Mouse (Mus musculus): ENCODE data around the gene Cd8b1. TPM values are rescaled to one million over a fixed set of nuclear protein-coding genes. Genes with fewer than 3 reads are reported as not detected.

The Cd8b1 gene
- polyA plus RNA-seq, 1 experiment = not detected

DNA sequence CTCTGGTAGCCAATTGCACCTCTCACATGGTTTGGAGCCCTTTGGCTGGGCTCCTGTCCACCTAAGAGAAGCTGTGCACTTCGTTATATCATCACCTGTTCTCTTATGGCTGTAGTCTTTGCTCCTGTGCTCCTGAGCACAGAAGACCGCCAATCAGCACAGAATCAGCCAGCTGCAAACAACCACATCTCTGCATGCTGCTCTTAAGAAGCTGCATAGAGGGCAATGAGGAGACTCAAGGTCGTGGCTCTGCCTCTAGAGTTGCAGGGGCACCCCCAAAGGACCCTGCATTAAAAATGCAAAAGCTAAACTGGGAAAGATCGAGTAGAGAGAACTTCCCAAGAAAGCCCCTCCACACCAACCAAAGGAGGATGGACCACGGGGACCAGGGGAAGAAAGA lies 38.2 kb downstream of the Cd8b1 start:
- TF ChIP-seq TAL1 (IDR thresholded peaks at IDR 0.05; ENCODE audit: low read length) = no peak
- Histone ChIP-seq H3K4me1 (ENCODE audit: control insufficient read depth) (no peaks in the 10 kb centered on the region), H3K36me3 (ENCODE audit: control insufficient read depth) (no peaks in the 10 kb centered on the region), H3K9me3 (ENCODE audit: control insufficient read depth, low read length) (no peaks in the 10 kb centered on the region), H3K27me3 (ENCODE audit: control insufficient read depth) (no peaks in the 10 kb centered on the region), H3K4me3 (replicated peaks) (no peak overlapping the region)

DNA sequence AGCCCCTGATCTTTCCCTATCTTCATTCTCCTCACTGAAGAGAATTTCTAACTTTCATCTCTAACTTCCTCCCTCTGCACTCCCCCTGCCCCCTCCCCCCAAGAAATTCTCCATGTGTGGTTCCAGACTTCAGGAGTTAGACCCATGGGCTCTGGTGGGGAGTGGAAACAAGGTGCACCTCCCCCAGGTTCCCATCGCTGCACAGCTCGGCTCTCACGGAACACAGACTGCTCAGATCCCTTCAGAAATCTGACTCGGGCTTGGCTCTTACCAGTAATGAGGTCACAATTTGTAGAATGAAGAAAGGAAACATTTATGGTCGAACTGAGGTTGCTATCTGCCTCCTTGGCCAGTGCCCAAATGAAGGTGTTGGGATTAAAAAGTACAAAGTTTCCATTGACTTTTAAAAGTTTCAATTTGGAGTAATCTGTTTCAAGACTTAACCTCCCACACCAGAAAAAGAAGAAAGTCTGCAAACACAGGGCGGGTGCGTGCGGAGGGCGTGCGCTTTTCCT lies 38.6 kb downstream of the Cd8b1 start:
- Histone ChIP-seq H3K9me3 (ENCODE audit: control insufficient read depth, low read length) (no peaks in the 10 kb centered on the region), H3K4me3 (replicated peaks) (no peak overlapping the region), H3K4me1 (ENCODE audit: control insufficient read depth) (no peaks in the 10 kb centered on the region), H3K36me3 (ENCODE audit: control insufficient read depth) (no peaks in the 10 kb centered on the region), H3K27me3 (ENCODE audit: control insufficient read depth) (no peaks in the 10 kb centered on the region)
- no peak for TF ChIP-seq TAL1 (IDR thresholded peaks at IDR 0.05; ENCODE audit: low read length)
- no peak for TF ChIP-seq GATA1 (IDR thresholded peaks at IDR 0.05; ENCODE audit: low read length)

DNA sequence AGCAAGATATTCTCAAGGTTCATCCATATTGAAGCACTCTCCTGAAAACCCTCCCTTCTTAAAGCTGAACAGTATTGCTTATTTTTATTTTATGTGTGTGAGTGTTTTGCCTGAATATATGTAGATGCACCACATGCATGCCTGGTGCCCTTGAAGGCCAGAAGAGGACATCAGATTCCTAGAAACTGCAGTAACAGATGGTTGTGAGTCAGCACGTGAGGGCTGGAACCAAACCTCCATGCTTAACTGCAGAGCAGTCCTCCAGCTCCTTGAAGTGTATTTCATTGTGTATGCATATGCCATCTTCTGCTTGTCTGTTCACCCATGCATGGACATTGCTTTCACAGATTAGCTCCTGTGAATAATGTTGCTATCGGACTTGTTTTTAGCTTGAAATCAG lies 41.4 kb downstream of the Cd8b1 start:
- H3K27me3 ChIP-seq (ENCODE audit: control insufficient read depth) = no peaks in the 10 kb centered on the region
- TF ChIP-seq TAL1 (IDR thresholded peaks at IDR 0.05; ENCODE audit: low read length) (no peak), GATA1 (IDR thresholded peaks at IDR 0.05; ENCODE audit: low read length) (no peak)
- H3K36me3 ChIP-seq (ENCODE audit: control insufficient read depth) = no peaks in the 10 kb centered on the region
- no peaks in the 10 kb centered on the region for H3K9me3 ChIP-seq (ENCODE audit: control insufficient read depth, low read length)
- no peaks in the 10 kb centered on the region for H3K4me1 ChIP-seq (ENCODE audit: control insufficient read depth)
- no peak overlapping the region for H3K4me3 ChIP-seq (replicated peaks)

DNA sequence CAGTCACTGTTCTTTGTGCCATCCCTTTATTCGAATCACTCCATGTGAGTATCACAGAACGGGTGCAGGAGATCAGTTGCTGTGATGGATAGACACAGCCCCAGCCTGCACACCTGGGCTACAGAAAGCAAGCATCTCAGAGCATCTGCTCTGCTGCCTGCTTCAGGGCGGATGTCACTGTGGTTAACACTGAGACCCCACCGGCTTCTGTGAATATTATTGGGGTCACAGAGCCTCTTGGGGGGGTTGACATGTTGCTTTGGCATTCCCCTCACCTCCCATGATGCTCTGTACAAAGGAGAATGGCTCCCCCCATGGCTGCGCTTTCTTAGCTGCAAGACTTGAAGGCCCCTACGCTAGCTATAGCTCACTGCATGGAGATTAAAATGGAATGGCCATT lies 46.8 kb downstream of the Cd8b1 start:
- Histone ChIP-seq H3K27me3 (ENCODE audit: control insufficient read depth) (no peaks in the 10 kb centered on the region), H3K4me3 (replicated peaks) (no peak overlapping the region), H3K9me3 (ENCODE audit: control insufficient read depth, low read length) (peaks cover 3% of the 10 kb centered on the region; the same call in 1 of the 2 replicates), H3K36me3 (ENCODE audit: control insufficient read depth) (no peaks in the 10 kb centered on the region), H3K4me1 (ENCODE audit: control insufficient read depth) (no peaks in the 10 kb centered on the region)
- TF ChIP-seq TAL1 (IDR thresholded peaks at IDR 0.05; ENCODE audit: low read length) (no peak), GATA1 (IDR thresholded peaks at IDR 0.05; ENCODE audit: low read length) (no peak)

DNA sequence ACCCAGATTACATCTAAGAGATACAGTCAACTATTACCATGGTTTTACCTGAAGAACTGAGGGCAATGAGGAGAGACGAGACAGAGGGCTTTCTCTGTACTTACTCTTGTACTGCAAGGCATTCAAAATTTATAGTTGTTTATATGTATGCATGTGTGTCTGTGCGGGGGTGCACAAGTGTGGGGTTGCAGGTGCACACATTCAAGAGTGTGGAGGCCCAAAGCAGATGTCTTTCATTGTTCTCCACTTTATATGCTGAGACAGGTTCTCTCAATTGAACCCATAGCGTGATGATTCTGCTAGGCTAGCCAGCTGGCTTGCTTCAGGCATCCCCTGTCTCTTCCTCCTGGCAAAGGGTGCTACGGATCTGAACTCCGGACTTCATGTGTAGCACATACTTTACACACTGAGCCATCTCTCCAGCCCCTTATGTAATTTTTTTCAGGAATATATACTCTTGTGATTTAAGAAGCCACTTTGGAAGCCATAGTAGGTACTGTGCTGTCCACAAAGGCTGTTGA lies 48.6 kb downstream of the Cd8b1 start:
- Histone ChIP-seq H3K4me1 (ENCODE audit: control insufficient read depth) (no peaks in the 10 kb centered on the region), H3K4me3 (replicated peaks) (no peak overlapping the region), H3K27me3 (ENCODE audit: control insufficient read depth) (no peaks in the 10 kb centered on the region), H3K36me3 (ENCODE audit: control insufficient read depth) (no peaks in the 10 kb centered on the region), H3K9me3 (ENCODE audit: control insufficient read depth, low read length) (peaks cover 3% of the 10 kb centered on the region; the same call in 1 of the 2 replicates)
- TF ChIP-seq GATA1 (IDR thresholded peaks at IDR 0.05; ENCODE audit: low read length) = no peak
- no peak for TF ChIP-seq TAL1 (IDR thresholded peaks at IDR 0.05; ENCODE audit: low read length)

DNA sequence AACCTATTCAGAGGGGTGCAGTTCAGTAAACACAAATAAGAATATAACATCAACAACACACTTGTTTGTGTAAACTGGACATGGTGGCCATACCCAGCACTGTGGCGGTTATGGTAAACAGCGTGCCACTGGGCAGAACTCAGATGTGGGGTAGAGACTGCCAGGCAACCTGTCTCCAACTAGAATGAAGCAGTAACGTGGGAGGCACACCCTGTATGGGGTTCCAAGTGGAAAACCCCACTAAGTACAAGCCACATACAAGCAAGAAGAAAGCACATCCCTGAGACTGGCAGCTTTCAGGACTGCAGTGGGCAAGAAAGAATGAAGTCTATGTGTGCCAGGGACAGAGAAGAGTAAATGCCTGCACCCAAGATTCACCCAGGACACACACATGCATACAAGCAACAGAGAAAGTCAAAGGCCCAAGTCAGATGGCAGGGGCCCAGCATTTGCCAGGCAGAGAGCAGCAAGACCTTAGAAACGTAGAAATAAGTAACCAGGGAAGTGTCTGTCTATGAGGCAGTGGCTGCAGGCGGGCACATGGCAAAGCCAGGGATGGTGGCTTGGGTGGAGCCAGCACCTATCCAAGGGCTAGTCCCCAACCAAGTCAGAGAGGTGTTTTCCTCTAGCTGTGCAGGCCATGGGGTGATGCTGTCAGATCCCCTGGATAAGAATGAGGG lies 49.6 kb downstream of the Cd8b1 start:
- Histone ChIP-seq H3K4me1 (ENCODE audit: control insufficient read depth) (no peaks in the 10 kb centered on the region), H3K36me3 (ENCODE audit: control insufficient read depth) (no peaks in the 10 kb centered on the region), H3K9me3 (ENCODE audit: control insufficient read depth, low read length) (peaks cover 3% of the 10 kb centered on the region; the same call in 1 of the 2 replicates), H3K27me3 (ENCODE audit: control insufficient read depth) (no peaks in the 10 kb centered on the region), H3K4me3 (replicated peaks) (no peak overlapping the region)
- TF ChIP-seq TAL1 (IDR thresholded peaks at IDR 0.05; ENCODE audit: low read length) (no peak), GATA1 (IDR thresholded peaks at IDR 0.05; ENCODE audit: low read length) (no peak)

DNA sequence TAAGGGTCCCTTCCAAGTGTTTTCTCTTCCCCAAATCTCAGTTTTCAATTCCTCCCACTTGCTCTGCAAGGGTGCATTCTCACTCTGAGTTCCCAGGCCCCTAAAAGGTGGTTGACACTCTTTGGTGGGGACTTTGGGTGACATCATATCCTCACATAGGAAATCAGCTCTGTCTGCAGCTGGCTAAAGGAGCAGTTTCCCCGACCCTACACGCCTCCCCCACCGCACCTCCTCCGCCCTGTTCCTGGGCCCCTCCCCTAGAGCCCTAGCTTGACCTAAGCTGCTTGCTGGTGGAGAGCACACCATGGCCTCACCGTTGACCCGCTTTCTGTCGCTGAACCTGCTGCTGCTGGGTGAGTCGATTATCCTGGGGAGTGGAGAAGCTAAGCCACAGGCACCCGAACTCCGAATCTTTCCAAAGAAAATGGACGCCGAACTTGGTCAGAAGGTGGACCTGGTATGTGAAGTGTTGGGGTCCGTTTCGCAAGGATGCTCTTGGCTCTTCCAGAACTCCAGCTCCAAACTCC lies 50.7 kb downstream of the Cd8b1 start, which contains the start of gene Cd8a:
TSS of gene Cd8a (plus strand) at position 179 of the 527 bp plus-strand sequence.
- Histone ChIP-seq H3K9me3 (ENCODE audit: control insufficient read depth, low read length) (peaks cover 3% of the 10 kb centered on the region; the same call in 1 of the 2 replicates), H3K36me3 (ENCODE audit: control insufficient read depth) (no peaks in the 10 kb centered on the region), H3K4me3 (replicated peaks) (no peak within 1 kb of the TSS), H3K27me3 (ENCODE audit: control insufficient read depth) (no peaks in the 10 kb centered on the region), H3K4me1 (ENCODE audit: control insufficient read depth) (no peaks in the 10 kb centered on the region)
- TF ChIP-seq GATA1 (IDR thresholded peaks at IDR 0.05; ENCODE audit: low read length) = no peak
- TF ChIP-seq TAL1 (IDR thresholded peaks at IDR 0.05; ENCODE audit: low read length) = no peak

DNA sequence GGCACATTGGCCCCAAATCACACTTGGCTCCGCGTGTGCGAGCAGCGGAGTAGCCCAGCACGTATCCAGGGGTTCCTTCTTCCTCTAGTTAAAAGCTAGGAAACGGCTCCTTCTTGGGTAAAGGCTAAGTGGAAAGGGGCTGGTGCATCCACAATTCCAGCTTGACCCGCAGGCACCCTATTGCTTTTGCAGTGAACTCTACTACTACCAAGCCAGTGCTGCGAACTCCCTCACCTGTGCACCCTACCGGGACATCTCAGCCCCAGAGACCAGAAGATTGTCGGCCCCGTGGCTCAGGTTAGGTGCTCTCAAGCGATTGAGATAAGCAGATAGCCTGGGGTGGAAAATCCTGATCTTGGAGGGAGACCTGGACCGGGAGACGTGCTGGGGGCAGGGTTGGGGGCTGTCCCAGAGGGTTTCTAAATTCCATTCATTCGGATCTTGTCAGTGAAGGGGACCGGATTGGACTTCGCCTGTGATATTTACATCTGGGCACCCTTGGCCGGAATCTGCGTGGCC lies 51.8 kb downstream of the Cd8b1 start:
- peaks cover under 1% of the 10 kb centered on the region; the same call in 1 of the 2 replicates for H3K9me3 ChIP-seq (ENCODE audit: control insufficient read depth, low read length)
- H3K36me3 ChIP-seq (ENCODE audit: control insufficient read depth) = no peaks in the 10 kb centered on the region
- H3K4me3 ChIP-seq (replicated peaks) = no peak overlapping the region
- no peaks in the 10 kb centered on the region for H3K4me1 ChIP-seq (ENCODE audit: control insufficient read depth)
- TF ChIP-seq TAL1 (IDR thresholded peaks at IDR 0.05; ENCODE audit: low read length) (no peak), GATA1 (IDR thresholded peaks at IDR 0.05; ENCODE audit: low read length) (no peak)
- no peaks in the 10 kb centered on the region for H3K27me3 ChIP-seq (ENCODE audit: control insufficient read depth)

DNA sequence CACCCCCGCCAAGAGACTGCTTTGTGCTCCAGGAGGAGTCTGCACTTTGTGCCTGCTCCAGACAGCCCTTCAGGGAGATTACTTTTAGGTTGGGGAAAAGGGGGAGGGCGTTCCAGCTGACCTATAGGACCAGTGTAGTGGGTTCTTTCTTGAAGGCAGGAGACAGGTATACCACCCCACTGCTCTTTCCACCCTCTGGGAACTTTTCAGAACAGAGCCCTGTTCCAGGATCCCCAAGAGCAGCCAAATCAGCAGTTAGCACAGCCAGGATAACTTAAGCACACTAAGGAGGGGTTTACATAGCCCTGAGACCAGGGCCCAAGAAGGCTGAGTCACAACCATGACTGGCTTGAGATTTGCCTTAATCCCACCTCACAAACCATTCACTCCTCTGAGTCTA lies 52.3 kb downstream of the Cd8b1 start:
- no peak for TF ChIP-seq GATA1 (IDR thresholded peaks at IDR 0.05; ENCODE audit: low read length)
- TF ChIP-seq TAL1 (IDR thresholded peaks at IDR 0.05; ENCODE audit: low read length) = no peak
- H3K9me3 ChIP-seq (ENCODE audit: control insufficient read depth, low read length) = no peaks in the 10 kb centered on the region
- no peaks in the 10 kb centered on the region for H3K4me1 ChIP-seq (ENCODE audit: control insufficient read depth)
- H3K27me3 ChIP-seq (ENCODE audit: control insufficient read depth) = no peaks in the 10 kb centered on the region
- H3K36me3 ChIP-seq (ENCODE audit: control insufficient read depth) = no peaks in the 10 kb centered on the region
- no peak overlapping the region for H3K4me3 ChIP-seq (replicated peaks)

Data from erythroblast, embryonic 14.5 days (primary cell).